Mouse (Mus musculus): ENCODE measurements around the gene Zfp941.
"Not testable (repeated sequence)": the region's sequence is repeated elsewhere in the genome, so short reads cannot be mapped to it uniquely, and the experiment has no call there.

Gene Zfp941

DNA sequence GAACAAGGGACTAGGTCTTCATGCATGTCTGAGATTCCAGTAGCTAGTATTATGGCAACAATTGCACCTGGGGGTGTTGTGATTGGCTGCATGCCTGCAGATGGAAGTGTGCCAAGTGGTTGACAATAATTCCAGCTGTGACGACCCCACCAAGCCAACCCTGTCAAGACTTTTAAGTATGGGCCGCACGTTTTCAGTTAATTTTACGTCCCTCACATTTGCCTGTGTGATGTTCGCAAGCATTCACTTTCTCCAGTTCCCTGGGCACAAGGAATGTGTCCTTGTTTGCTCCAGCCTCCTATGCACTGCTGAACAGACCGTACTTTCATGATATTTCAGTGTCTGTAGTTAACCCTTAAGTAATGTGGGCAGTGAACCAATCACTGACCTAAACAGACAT lies 19.3 kb downstream of the Zfp941 start:
- in situ Hi-C loops (cut with MboI; ENCODE audit: low pct_unique_long_range_greater_than_20kb in 1 of 2, low sequenced_read_pairs in 2 of 2, unreplicated experiment in 1 of 2): no loop called here

DNA sequence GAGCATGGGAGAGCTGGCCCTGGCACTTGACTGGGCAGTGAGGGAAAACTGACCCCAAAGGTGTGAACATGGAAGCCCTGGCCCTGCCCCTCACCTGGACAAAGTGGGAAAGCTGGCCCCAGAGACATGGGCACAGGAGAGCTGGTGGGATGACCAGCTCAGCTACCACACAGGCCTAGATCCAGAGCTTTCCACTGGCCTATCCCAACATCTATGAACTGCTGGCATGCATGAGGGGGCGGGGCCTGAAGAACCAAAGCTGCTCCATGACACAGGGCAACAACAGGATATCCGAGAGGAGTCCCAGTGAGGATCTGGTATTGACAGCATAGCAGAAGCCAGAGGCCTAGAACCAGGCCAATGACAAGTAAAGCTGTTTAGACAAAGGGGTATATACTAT lies 23.8 kb downstream of the Zfp941 start:
- in situ Hi-C loops (cut with MboI; ENCODE audit: low pct_unique_long_range_greater_than_20kb in 1 of 2, low sequenced_read_pairs in 2 of 2, unreplicated experiment in 1 of 2): loop anchor here in 1 of 2 experiments (10.0 kb wide), 1 partner anchor 603 kb away; no protein-coding TSS in a partner anchor

DNA sequence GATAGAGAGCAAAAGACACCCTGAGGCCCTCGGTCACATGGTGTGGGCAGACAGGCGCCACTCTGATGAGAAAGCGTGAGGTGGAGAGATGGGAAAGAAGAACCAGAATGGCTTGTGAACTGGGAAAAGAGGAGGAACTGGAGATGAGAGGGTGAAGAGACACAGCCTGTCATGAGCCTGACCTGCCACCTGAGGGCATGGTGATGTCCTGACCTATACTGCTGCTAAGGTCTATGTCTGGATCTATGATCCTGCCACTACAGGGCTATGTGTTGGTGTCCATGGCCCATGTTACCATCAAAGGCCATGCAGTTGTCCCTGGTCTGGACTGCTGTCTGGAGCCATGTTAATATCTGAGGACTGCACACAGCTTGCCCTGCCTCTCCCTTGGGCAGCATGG lies 24.4 kb downstream of the Zfp941 start:
- in situ Hi-C loops (cut with MboI; ENCODE audit: low pct_unique_long_range_greater_than_20kb in 1 of 2, low sequenced_read_pairs in 2 of 2, unreplicated experiment in 1 of 2): loop anchor here in 1 of 2 experiments (10.0 kb wide), 1 partner anchor 603 kb away; no protein-coding TSS in a partner anchor

DNA sequence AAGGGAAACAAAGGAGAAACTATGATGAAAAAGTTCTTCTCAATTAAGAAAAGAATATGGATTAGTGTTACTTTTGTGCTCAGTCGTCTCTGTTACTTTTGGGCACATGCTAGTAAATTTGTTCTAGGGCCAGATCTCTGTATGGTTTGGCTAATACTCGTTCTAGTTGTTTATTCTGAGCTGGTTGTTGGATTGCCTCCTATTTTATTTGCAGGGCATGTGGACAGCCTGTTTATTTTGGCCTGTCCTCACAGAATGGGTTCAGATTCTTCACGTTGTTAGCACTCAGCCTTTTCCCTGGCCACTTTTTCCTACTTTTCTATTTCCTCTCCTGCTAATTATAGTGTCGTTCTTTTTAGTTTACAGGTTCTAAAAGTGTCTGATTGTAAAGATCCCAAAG lies 28.4 kb downstream of the Zfp941 start:
- in situ Hi-C loops (cut with MboI; ENCODE audit: low pct_unique_long_range_greater_than_20kb in 1 of 2, low sequenced_read_pairs in 2 of 2, unreplicated experiment in 1 of 2): loop anchor here in 1 of 2 experiments (10.0 kb wide), 1 partner anchor 599 kb away; no protein-coding TSS in a partner anchor

DNA sequence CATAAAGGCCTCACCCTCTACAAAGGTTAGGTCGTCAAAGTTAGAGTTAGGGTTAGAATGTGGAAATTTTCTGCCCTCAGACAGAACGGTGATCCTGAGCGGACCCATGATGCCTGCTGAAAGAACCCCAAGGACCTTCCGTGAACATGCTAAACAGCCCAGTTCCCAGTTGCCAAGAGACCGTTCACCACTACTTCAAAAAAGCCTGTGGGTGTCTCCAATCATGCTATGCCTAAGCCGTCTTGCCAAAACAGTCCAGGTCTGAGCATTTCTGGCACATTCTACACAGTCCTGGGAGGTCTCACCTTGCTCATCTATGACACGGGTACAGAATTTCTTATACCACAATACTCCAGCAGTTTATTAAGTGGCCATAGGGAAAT lies 33.9 kb downstream of the Zfp941 start:
- in situ Hi-C loops (cut with MboI; ENCODE audit: low pct_unique_long_range_greater_than_20kb in 1 of 2, low sequenced_read_pairs in 2 of 2, unreplicated experiment in 1 of 2): no loop called here

DNA sequence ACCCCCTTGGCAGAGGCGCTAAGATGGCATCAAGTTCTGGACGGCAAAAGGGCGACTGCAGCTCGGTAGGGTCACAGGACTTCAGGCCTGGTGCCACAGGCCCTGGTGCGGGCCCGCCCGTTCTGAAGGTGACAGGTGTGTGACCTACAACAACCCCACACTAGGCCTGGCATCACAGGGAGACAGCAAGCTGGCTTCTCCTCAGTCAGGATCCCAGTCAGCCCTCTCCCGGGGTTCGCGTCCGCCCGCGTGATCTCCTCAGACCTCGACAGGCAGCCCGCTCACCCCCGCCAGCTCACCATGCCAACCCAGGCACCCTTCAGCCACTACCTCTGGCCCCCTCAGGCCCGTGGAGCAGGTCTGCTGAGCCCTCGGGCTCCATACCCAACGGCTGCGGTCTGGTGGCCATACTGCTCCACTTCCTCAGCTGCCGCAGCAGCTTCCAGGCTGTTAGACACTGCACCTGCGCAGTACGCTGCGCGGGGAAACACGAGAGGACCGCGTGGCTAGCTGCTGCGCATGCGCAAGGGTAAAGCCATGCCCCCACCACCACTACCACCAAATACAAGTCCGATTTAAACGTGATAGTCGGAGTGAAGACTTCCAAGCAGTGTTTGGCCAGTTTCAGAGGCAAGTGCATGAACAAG lies 34.4 kb downstream of the Zfp941 start, which contains the start of gene Syce1:
Gene Syce1, minus strand, starts transcription at position 447 of the 647 bp plus-strand sequence.
- in situ Hi-C loops (cut with MboI; ENCODE audit: low pct_unique_long_range_greater_than_20kb in 1 of 2, low sequenced_read_pairs in 2 of 2, unreplicated experiment in 1 of 2): no loop called here

DNA sequence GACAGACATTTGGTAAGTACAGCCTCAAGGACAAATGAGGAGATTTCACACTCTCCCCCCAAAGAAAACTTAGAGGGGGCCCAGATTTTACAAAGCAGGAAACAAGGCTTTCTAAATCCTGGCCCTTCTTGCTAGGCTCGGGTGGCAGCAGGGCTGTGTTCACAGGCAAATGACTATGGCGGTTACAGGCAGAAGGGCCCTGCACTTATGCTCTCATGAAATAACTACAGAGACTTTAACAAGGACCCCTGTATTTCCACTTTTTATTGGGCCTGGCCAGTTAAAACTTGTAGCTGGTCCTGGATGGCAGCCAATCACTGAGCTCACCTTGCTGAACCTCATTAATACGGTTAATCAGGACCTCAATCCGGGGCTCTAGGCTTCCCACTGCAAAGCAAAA lies 41.4 kb downstream of the Zfp941 start:
- in situ Hi-C loops (cut with MboI; ENCODE audit: low pct_unique_long_range_greater_than_20kb in 1 of 2, low sequenced_read_pairs in 2 of 2, unreplicated experiment in 1 of 2): no loop called here

DNA sequence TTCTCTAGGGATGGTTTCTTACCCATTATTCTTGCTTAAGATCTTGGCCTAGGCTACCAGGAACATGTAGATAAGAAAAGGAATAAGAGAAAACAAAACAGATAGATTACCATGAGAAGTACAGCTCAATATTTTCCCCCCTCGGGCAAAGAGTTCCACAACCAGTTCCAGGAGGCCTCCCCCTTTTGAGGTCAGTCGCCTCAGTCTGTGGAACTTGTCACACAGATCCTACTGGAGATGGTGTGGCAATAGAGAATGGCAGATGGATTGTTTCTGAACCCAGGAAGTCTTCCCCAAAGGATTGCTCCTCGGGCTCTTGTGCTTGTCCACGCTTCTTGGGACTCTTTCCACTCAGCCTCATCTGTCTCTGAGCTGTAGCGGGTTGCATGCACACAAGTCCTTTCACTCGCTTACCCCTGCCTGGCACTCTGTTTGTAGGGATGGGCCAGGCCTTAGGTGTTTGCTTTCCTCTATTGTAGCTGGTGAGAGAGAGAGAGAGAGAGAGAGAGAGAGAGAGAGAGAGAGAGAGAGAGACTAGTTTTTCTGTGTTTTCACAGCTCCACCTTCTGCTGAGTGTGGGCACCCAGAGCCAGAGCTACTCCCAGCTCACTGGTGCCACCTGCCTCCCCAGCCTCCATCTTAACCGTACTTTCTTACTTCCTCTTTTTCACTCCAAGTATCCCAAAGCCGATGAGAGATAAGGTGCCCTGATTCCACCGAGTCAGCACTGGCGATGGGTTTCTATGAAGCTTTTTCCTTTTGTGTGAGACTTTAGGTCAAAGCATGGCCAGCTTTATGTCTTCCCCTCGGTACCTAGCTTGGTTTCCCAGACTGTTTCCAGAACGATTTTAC lies 55.9 kb downstream of the Zfp941 start:
- in situ Hi-C loops (cut with MboI; ENCODE audit: low pct_unique_long_range_greater_than_20kb in 1 of 2, low sequenced_read_pairs in 2 of 2, unreplicated experiment in 1 of 2): no loop called here

DNA sequence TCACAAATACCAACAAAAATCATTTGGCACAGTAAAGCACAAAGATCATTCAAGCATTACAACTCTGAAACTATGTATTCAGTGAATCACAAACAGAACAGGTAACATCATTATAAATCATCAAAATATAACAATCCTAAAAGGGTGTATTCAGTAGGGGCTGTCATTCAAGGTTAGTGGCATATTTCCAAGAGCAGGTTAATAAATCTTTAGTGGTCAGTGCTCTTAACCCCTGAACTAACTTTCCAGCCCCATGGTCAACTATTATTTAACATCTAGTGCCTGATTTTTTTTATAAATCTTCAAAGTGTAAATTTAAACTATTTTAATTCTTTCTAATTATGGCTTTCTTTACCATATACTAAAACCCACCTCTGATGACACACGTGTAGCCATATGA lies 56.6 kb downstream of the Zfp941 start:
- in situ Hi-C loops (cut with MboI; ENCODE audit: low pct_unique_long_range_greater_than_20kb in 1 of 2, low sequenced_read_pairs in 2 of 2, unreplicated experiment in 1 of 2): not testable (repeated sequence)

DNA sequence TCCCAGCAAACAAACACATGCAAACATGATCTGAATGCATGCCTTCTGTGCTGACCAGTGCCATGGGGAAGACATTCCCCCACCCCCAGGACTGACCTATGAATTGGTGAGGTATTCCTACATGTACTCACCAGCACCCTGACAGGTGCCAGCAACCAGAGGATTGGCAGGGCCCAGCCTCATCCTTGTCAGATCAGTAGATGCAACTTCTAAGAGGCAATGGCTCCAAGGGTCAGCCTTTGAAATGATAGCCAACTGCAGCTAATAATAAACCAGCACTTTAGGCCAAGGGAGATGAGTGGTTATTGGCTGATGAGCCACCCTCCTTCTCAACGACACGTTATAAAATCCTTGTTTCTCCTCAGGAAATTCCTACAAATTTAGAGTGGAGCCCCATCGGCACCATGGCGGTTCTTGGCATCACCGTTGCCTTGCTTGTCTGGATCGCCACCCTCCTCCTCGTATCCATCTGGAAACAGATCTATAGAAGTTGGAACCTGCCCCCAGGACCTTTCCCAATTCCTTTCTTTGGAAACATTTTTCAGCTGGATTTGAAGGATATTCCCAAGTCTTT lies 58.4 kb downstream of the Zfp941 start, which contains the start of gene Cyp2e1:
Gene Cyp2e1, plus strand, starts transcription at position 293 of the 574 bp plus-strand sequence.
- in situ Hi-C loops (cut with MboI; ENCODE audit: low pct_unique_long_range_greater_than_20kb in 1 of 2, low sequenced_read_pairs in 2 of 2, unreplicated experiment in 1 of 2): no loop called here

DNA sequence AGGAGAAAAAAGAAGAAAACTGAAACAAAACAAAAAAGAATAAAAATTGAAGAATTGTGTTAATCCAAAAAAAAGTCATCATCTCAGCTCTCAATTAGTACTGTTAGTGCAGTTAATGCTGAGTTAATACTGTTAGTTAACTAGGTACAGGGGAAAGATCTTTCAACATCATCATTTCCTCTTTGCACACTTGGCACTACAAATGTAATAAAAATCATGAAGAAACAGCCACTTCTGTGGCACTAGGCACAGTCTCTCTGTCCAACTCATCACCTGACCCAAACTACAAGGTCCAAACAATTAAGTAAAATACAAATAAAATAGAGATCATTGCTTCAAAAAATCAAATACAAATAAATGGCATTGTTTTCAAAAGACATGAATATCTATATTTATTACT lies 61.3 kb downstream of the Zfp941 start:
- in situ Hi-C loops (cut with MboI; ENCODE audit: low pct_unique_long_range_greater_than_20kb in 1 of 2, low sequenced_read_pairs in 2 of 2, unreplicated experiment in 1 of 2): no loop called here
